Mouse (Mus musculus) small intestine, adult 2 months (tissue): Measurements from ENCODE around the gene Olfr568.

Source experiments
- CTCF ChIP-seq: fragments of 200-500 bp; IDR thresholded peaks from 2 replicates; pipeline ENCODE4 v1.5.1; 2012; ENCODE audit warnings: low read depth, mild to moderate bottlenecking, control low read depth, inconsistent platforms, low read length, moderate library complexity, mixed read lengths; ENCODE audit not compliant: insufficient replicate concordance, insufficient read length; ENCODE audit errors: extremely low read depth
- POLR2A ChIP-seq: fragments of 200-500 bp; IDR thresholded peaks from 2 replicates; pipeline ENCODE4 v1.6.1; 2012; ENCODE audit warnings: low read depth, mild to moderate bottlenecking, control low read depth, inconsistent platforms, low read length, moderate library complexity

- no peak for TF ChIP-seq CTCF
- no peak for TF ChIP-seq POLR2A
These were observed 40.3 kb downstream of the Olfr568 start, which contains the start of gene Olfr571 for GRCm38 (mm10) chr7:102917032-102917875.
